Mouse (Mus musculus): ENCODE measurements around the gene Pln.

DNA sequence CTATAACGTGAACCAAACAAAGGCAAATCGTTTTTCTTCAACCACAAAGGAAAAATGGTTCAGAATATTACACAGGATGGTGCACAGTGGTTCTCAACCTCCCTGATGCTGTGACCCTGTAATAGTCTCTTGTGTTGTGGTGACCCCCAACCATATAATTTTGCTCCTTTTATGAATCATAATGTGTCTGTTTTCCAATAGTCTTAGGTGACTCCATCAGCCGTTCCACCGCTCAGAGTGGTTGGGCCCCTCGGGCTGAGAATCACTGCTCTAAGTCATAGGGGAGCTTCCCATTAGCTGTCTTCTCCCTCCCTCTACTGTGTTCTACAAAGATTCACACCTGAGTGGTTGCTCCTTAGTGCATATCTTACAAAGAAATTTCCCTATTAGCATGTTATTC, 9.4 kb downstream of the Pln start:
- TF ChIP-seq POLR2A (IDR thresholded peaks at IDR 0.05; ENCODE audit: extremely low read depth, insufficient read depth, low read length) (no peak), CTCF (IDR thresholded peaks at IDR 0.05; ENCODE audit: extremely low read depth, insufficient read depth, low read length) (no peak)
